Mouse (Mus musculus) gastrocnemius, adult 2 months (tissue): ENCODE results near the gene Sprr1a. TPM values are rescaled to one million over a fixed set of nuclear protein-coding genes. Genes with fewer than 3 reads are reported as not detected.

Experiments
- DNase-seq: peaks from one replicate; pipeline ENCODE4 v3.0.0; 2022
- H3K27ac ChIP-seq: fragments of 200-600 bp; 2 replicates; pipeline ENCODE4 v1.8.1; 2022; ENCODE audit warnings: mild to moderate bottlenecking
- H3K4me3 ChIP-seq: fragments of 200-600 bp; 2 replicates; pipeline ENCODE4 v1.8.1; 2022; ENCODE audit warnings: mild to moderate bottlenecking, moderate library complexity
- CTCF ChIP-seq: fragments of 200-600 bp; IDR thresholded peaks from 2 replicates; pipeline ENCODE4 v1.8.1; 2022; ENCODE audit warnings: antibody characterized with exemption, mild to moderate bottlenecking, moderate library complexity
- intact Hi-C: fragments of 180-260 bp; cut with DNase I; formaldehyde crosslinking; loops from one replicate; pipeline ENCODE4 v1.15.1; 2025
- total RNA-seq, 2 experiments: library from RNA; stranded (reverse); gene quantifications; 2 replicates each; pipeline ENCODE4 v1.2.3; 2021

The Sprr1a gene
- total RNA-seq, 2 experiments from 2014 or later = not detected

DNA sequence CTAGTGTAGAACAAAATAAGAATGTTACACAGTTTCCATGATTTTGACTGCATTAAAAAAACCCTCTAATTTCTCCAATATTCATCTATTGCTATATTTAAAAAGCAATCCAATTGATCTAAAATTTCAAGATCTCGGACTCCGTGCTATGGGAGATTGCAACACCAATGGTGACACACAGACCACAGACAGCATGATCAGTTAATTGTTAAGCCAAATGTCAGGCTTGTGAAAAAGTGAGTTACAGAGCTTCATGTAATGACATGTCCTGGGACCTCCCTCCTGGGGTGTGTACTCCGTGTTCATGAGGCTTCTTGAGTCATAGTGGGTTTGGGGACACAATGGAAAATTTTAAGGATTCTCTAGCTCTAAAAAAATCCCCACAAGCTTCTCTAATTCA is 45.5 kb downstream of the Sprr1a start:
- Histone ChIP-seq H3K27ac (no peak overlapping the region), H3K4me3 (no peak overlapping the region)
- no peak for TF ChIP-seq CTCF
- DNase-seq = no peak
- intact Hi-C loops = no loop called here

DNA sequence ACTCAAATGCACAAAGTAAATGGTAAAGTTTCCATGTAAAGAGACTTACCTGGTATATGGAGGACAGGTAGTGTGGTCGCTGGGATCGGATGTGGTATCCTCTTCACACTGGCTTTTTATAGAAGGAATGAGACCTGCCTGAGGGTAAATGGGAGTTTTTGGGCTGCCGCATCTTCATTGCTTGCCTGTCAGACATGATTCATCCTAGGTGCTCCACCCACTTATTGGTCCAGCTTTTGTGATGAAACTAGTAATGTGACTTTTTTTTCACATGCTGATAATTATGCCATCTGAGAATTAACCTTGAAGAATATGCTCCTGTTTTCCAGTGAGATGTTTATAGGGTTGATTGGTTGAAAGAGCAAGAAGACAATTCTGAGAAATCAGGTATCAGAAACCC is 47.0 kb downstream of the Sprr1a start, which contains the start of gene Sprr1b:
TSS of gene Sprr1b (minus strand) at position 101 of the 400 bp plus-strand sequence.
- intact Hi-C loops = no loop called here
- no peak for DNase-seq

More for the DNA sequence above, 47.0 kb downstream of the Sprr1a start, which contains the start of gene Sprr1b:
- H3K27ac ChIP-seq = no peak within 1 kb of the TSS
- no peak for TF ChIP-seq CTCF
- no peak within 1 kb of the TSS for H3K4me3 ChIP-seq

Other genes starting within 250 kb of the Sprr1a start
- gene Sprr2a3, start 200.5 kb downstream of the Sprr1a start, total RNA-seq = not detected
- not detected for gene Sprr2b, start 169.3 kb downstream of the Sprr1a start, total RNA-seq
- not detected for gene Sprr2d, start 146.8 kb downstream of the Sprr1a start, total RNA-seq
- not detected for gene Sprr2e, start 133.8 kb downstream of the Sprr1a start, total RNA-seq
- not detected for gene Sprr2f, start 120.7 kb downstream of the Sprr1a start, total RNA-seq
- not detected for gene Sprr2h, start 100.2 kb downstream of the Sprr1a start, total RNA-seq
- not detected for gene Sprr2i, start 77.9 kb downstream of the Sprr1a start, total RNA-seq
- not detected for gene Sprr2j-ps, start 67.8 kb downstream of the Sprr1a start, total RNA-seq
- gene Gm9774, start 56.5 kb downstream of the Sprr1a start, total RNA-seq = 1 to 10 TPM; 2.6 to 6.5 TPM
- not detected for gene Sprr2k, start 53.3 kb downstream of the Sprr1a start, total RNA-seq
- gene Sprr1b, start 47.1 kb downstream of the Sprr1a start, total RNA-seq = not detected
- not detected for gene Sprr3, start 27.2 kb downstream of the Sprr1a start, total RNA-seq
- gene Sprr4, start 14.6 kb upstream of the Sprr1a start, total RNA-seq = not detected
- not detected for gene 2310046K23Rik, start 48.6 kb upstream of the Sprr1a start, total RNA-seq
- gene Ivl, start 87.8 kb upstream of the Sprr1a start, total RNA-seq = not detected
- not detected for gene Smcp, start 103.1 kb upstream of the Sprr1a start, total RNA-seq
- gene 2210017I01Rik, start 121.6 kb upstream of the Sprr1a start, total RNA-seq = not detected
- not detected for gene Lce6a, start 135.8 kb upstream of the Sprr1a start, total RNA-seq
- gene Lce1a1, start 162.4 kb upstream of the Sprr1a start, total RNA-seq = not detected
- gene Lce1b, start 171.0 kb upstream of the Sprr1a start, total RNA-seq = not detected
- not detected for gene Lce1a2, start 184.4 kb upstream of the Sprr1a start, total RNA-seq
- gene Lce1c, start 193.4 kb upstream of the Sprr1a start, total RNA-seq = not detected
- gene Lce1d, start 201.3 kb upstream of the Sprr1a start, total RNA-seq = not detected
- gene Lce1e, start 223.2 kb upstream of the Sprr1a start, total RNA-seq = not detected
- not detected for gene Lce1f, start 234.5 kb upstream of the Sprr1a start, total RNA-seq